Mouse (Mus musculus): ENCODE measurements around the gene Atp13a3.
"Not testable (repeated sequence)": the region's sequence is repeated elsewhere in the genome, so short reads cannot be mapped to it uniquely, and the experiment has no call there.

The Atp13a3 gene

DNA sequence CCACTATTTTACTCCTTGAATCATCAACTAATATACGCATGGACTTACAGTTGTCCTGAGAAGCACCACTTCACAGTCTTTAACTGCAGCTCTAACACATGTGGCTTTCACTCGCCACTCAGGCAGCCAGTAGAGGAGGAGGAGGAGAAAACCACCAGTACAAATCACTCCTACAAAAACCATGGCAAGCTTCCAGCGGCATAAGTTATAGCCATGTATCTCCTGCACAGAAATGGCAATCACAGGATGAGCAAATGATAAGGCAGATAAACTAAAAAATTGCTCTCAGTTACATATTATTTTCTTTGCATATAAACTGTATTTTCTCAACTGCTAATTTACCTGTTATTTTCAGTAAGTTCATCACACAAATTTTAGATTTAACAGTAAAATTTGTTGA is 43.2 kb downstream of the Atp13a3 start:
- intact Hi-C loops (cut with DNase I): no loop called here

DNA sequence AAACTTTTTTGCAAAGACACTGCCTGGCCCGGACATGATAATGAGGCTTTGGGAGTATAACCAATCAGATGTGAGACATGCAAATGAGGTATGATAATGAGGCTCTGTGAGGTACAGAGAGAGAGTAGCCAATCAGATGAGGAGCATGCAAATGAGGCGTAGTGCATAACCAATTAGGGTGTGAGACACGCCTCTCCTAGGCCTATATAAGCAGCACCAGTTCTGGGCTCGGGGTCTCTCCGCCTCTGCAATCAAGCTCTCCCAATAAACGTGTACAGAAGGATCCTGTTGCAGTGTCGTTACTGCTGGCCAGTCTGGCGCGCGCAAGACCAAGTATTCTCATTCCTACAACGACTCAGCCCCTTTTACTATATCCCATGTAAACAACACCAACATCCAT is 52.3 kb downstream of the Atp13a3 start:
- intact Hi-C loops (cut with DNase I): not testable (repeated sequence)

- intact Hi-C loops (cut with DNase I): loop anchor here (1.0 kb wide), 1 partner anchor 62 kb away; no protein-coding TSS in a partner anchor
Observed at GRCm38 (mm10) chr16:30314236-30314635, 91.5 kb downstream of the Atp13a3 start.

DNA sequence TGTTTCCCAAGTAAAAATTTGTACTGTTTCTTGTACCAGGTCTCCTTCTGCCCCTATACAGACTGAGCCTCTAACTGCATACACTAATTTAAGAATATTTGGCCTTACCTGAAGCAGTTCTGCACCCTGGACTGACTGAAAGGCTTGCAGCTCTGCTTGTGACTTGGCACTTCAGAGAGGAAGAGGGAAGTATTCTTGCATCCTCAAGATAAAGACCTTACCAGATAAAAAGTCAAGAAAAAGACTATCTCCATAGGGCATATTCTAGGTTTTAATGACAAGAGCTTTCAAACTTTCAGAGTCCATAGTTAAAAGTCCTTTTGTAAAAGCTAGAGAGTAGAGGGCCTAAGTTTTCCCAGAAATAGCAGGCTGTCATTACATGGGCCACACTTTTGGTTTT is 95.1 kb downstream of the Atp13a3 start, which contains the start of gene Gp5:
Gp5 (minus strand) TSS at position 133 of the 400 bp plus-strand sequence.
- intact Hi-C loops (cut with DNase I): no loop called here

DNA sequence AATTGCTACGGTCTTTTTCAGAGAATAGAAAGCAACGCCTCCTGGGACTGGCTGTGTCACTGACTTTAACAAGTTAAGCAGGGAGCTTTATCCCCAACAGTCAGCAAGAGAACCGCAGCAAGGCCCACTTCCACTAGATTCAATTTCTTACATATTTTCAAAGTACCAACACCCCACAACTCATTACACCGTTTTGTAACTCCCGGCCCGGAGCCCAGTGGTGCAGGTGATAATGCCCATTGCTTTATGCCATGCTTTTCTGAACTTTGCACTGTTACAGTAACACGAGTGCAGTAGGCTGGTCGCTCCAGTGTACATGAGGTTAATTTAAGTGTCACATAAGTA is 95.6 kb downstream of the Atp13a3 start:
- intact Hi-C loops (cut with DNase I): no loop called here

- intact Hi-C loops (cut with DNase I): no loop called here
Observed at GRCm38 (mm10) chr16:30309395-30310170, 96.2 kb downstream of the Atp13a3 start.

DNA sequence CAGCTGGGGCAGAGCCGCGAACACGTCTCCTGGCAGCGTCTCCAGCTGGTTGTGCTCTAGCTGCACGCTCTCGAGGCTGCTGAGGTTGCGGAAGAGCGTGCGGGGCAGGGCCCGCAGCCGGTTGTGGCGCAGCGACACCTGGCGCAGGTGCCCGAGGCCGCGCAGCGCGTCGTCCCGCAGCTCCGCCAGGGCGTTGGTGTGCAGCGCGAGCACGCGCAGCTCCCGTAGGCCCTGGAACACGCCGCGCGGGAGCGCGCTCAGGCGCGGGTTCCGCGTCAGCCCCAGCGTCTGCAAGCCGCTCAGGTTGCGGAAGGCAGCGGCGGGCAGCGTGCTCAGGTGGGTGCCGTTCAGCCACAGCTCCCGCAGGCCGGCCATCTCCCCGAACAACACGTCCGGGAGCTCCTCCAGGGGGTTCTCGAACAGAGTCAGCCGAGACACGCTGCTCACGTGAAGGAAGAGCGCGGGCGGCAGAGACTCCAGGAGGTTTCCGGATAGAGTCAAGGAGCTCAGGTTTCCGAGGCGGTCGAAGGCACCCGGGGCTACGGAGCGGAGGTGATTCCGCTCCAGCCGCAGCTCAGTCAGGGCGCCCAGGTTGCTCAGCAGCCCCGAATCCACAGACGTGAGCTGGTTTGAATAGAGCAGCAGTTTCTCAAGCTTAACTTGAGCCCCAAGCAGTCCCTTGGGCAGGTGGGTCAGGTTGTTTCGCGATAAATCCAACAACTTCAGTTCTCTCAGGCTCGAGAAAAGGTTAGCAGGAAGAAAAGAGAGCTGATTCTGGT is 97.0 kb downstream of the Atp13a3 start:
- intact Hi-C loops (cut with DNase I): no loop called here

- intact Hi-C loops (cut with DNase I): no loop called here
Observed at GRCm38 (mm10) chr16:30307961-30308615, 97.7 kb downstream of the Atp13a3 start.

GRCm38 (mm10) chr16:30307306-30307705 is 98.5 kb downstream of the Atp13a3 start:
- intact Hi-C loops (cut with DNase I): no loop called here

GRCm38 (mm10) chr16:30306102-30306501 is 99.7 kb downstream of the Atp13a3 start:
- intact Hi-C loops (cut with DNase I): no loop called here

GRCm38 (mm10) chr16:30304236-30304635 is 101.5 kb downstream of the Atp13a3 start:
- intact Hi-C loops (cut with DNase I): no loop called here

DNA sequence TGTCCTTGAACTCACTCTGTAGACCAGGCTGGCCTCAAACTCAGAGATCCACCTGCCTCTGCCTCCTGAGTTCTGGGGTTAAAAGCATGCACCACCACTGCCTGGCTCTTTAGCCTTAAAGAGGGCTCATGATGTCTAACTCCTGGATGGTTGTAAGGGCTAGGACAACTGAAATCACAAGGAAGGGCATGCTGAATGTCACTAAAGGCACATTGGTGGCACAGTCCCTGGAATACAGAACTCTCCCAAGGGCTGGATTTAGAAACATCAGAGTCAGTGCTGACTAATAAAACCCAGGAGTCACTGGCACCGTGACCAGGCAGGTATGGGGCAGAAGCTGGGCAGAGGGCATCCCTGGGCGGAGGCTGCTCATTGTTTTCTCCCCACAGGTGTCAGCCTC is 102.4 kb downstream of the Atp13a3 start:
- intact Hi-C loops (cut with DNase I): no loop called here

DNA sequence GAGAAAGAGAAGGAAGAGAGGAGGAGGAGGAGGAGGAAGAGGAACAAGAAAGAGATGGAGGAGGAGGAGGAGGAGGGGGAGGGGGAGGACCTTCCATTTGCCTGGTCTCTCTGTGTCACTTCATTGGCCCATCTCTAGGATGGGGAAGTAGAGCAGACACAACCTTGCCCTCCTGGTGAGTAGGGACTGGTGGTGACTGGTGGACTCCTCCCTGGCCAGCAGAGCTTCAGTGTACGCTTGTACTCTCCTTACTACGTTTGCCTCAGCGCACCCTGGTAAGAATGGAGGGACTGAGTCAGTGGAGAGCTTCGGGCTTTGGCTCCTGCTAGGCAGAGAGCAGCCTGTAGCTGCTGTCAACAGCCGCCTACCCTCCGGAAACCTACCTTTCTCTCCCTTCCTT is 103.1 kb downstream of the Atp13a3 start:
- intact Hi-C loops (cut with DNase I): no loop called here

- intact Hi-C loops (cut with DNase I): no loop called here
Observed at GRCm38 (mm10) chr16:30299711-30300277, 106.0 kb downstream of the Atp13a3 start.

- intact Hi-C loops (cut with DNase I): no loop called here
Observed at GRCm38 (mm10) chr16:30297450-30297849, 108.3 kb downstream of the Atp13a3 start.

GRCm38 (mm10) chr16:30296601-30297275 is 109.0 kb downstream of the Atp13a3 start:
- intact Hi-C loops (cut with DNase I): no loop called here

GRCm38 (mm10) chr16:30295106-30295505 is 110.7 kb downstream of the Atp13a3 start:
- intact Hi-C loops (cut with DNase I): no loop called here

GRCm38 (mm10) chr16:30290436-30290835 is 115.3 kb downstream of the Atp13a3 start:
- intact Hi-C loops (cut with DNase I): no loop called here

DNA sequence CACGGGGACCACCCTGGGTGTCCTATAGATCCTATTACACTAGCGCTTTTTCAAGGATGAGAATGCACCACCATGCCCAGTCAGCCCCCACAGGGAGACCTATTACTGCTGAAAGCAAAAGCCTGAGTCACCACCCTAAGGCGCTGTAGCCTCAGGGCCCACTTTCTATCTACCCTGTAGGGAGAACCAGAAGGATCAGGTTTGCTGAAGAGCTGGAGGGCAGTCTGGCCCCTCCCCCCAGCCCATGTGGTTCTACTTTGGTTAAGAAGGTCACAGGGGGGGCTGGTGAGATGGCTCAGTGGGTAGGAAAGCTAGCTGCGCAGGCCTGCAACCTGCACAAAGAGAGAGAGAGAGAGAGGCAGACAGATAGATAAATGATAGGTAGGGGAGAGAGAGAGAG is 120.1 kb downstream of the Atp13a3 start:
- intact Hi-C loops (cut with DNase I): no loop called here

DNA sequence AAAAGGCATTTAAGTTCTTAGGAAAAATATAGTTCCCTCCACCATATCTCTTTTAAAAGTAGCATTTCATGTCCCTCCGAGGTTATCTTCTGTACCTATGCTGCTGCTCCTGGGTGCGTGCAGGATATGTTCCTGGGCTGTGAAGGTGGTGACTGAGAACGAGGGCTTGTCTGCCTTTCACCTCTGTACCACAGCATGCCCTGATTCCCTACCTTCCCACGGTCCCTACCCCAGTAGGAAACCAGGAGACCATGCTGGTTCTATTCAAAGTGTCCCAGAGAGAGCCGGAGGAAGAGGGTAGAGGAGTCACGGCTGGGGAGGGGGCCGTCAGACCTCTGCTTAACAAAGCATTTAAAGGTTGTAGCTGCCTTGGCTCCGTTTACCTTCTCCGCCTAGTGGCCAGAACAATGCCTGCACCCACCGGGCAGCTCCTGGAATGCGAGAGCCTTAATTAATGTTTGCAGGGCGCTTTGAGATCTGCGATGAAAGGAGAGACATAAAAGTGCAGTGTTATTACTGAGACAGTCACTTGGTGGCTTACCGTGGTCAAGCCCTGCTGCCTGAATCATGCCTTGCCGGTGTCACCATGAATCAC is 121.9 kb downstream of the Atp13a3 start:
- intact Hi-C loops (cut with DNase I): no loop called here
